In genomic region chr9:107551117-107551889, GRCm38 (mm10) we compare ENCODE assay signal across 8 mouse cellular contexts. TPM values are rescaled to one million over a fixed set of nuclear protein-coding genes. Genes with fewer than 3 reads are reported as not detected.
DNase-seq lines count a peak whose midpoint lies in the region; ATAC-seq and TF ChIP-seq lines count a peak whose summit lies in the region.

TSS of gene Rassf1 (plus strand) at chr9:107551555.

- peak within 1 kb of the TSS; percentile 49 for H3K4me3 ChIP-seq in embryonic facial prominence, embryonic 12.5 days
- peak within 1 kb of the TSS; percentile 70 for H3K4me3 ChIP-seq in heart, embryonic 10.5 days
- peak within 1 kb of the TSS; percentile 39 to 41 for H3K4me3 ChIP-seq in liver, embryonic 14.5 days (ENCODE audit: insufficient read depth in 1 of 2, low read depth in 2 of 2, low read length in 2 of 2)

- TF ChIP-seq EP300 in liver, embryonic 14.5 days (IDR thresholded peaks at IDR 0.05; ENCODE audit: low read depth), result no peak

- peak within 1 kb of the TSS; percentile 59 for H3K27ac ChIP-seq in embryonic facial prominence, embryonic 12.5 days
- H3K27ac ChIP-seq in heart, embryonic 10.5 days, result peak within 1 kb of the TSS; percentile 87
- no peak within 1 kb of the TSS for H3K27ac ChIP-seq in liver, embryonic 14.5 days

- peak; percentile 7; the same call in 1 of the 2 replicates for ATAC-seq in embryonic facial prominence, embryonic 12.5 days (ENCODE audit: insufficient number of reproducible peaks, insufficient read depth, low FRiP score, low TSS enrichment)
- peak; percentile 27 for ATAC-seq in liver, embryonic 14.5 days (ENCODE audit: insufficient read depth)

- TF ChIP-seq CTCF in liver, embryonic 14.5 days (IDR thresholded peaks at IDR 0.05; ENCODE audit: low read depth), result peak; percentile 5; the same call in 1 of the 2 replicates

- 0 out of 2 replicates have a peak, but pooled peaks cover under 1% of the 10 kb centered on the region for H3K36me3 ChIP-seq in embryonic facial prominence, embryonic 12.5 days
- peaks cover 2% of the 10 kb centered on the region for H3K36me3 ChIP-seq in heart, embryonic 10.5 days
- H3K36me3 ChIP-seq in liver, embryonic 14.5 days (replicated peaks; ENCODE audit: control insufficient read depth, insufficient read depth, low read depth), result no peaks in the 10 kb centered on the region

- WGBS in embryonic facial prominence, embryonic 12.5 days, result under 1% methylated on average over 63 of the region's 63 CpGs
- under 1% methylated on average over 63 of the region's 63 CpGs for WGBS in heart, embryonic 10.5 days
- WGBS in liver, embryonic 14.5 days (ENCODE audit: insufficient replicate concordance), result 1% methylated on average over 63 of the region's 63 CpGs

- H3K4me2 ChIP-seq in embryonic facial prominence, embryonic 12.5 days (replicated peaks), result peak within 1 kb of the TSS; percentile 83
- H3K4me2 ChIP-seq in liver, embryonic 14.5 days (ENCODE audit: low read depth), result peak within 1 kb of the TSS; percentile 67

- peak within 1 kb of the TSS; percentile 70 for H3K9ac ChIP-seq in embryonic facial prominence, embryonic 12.5 days
- peak within 1 kb of the TSS; percentile 58 for H3K9ac ChIP-seq in liver, embryonic 14.5 days (replicated peaks)

- H3K27me3 ChIP-seq in embryonic facial prominence, embryonic 12.5 days, result peaks cover 13% of the 10 kb centered on the region; the same call in 1 of the 2 replicates
- peaks cover 53% of the 10 kb centered on the region for H3K27me3 ChIP-seq in heart, embryonic 10.5 days (ENCODE audit: insufficient read depth, poor library complexity, severe bottlenecking)
- peaks cover 3% of the 10 kb centered on the region; the same call in 1 of the 2 replicates for H3K27me3 ChIP-seq in liver, embryonic 14.5 days (ENCODE audit: control insufficient read depth, insufficient read depth, low read length)

- H3K4me1 ChIP-seq in embryonic facial prominence, embryonic 12.5 days, result peaks cover 55% of the 10 kb centered on the region
- peaks cover 73% of the 10 kb centered on the region for H3K4me1 ChIP-seq in heart, embryonic 10.5 days
- H3K4me1 ChIP-seq in liver, embryonic 14.5 days (replicated peaks; ENCODE audit: control insufficient read depth in 2 of 2, insufficient read depth in 2 of 2, low read length in 1 of 2), result peaks cover 34 to 45% of the 10 kb centered on the region in 2 experiments

- no peaks in the 10 kb centered on the region for H3K9me3 ChIP-seq in embryonic facial prominence, embryonic 12.5 days
- no peaks in the 10 kb centered on the region for H3K9me3 ChIP-seq in heart, embryonic 10.5 days
- H3K9me3 ChIP-seq in liver, embryonic 14.5 days (ENCODE audit: control insufficient read depth, low read length), result no peaks in the 10 kb centered on the region

- peak; percentile 60 to 67 for DNase-seq in urinary bladder, adult 18-20 months (ENCODE audit: low spot score in 2 of 2)
- no peak for DNase-seq in urinary bladder, postnatal 10 days (ENCODE audit: low spot score)
- peak; percentile 88 for DNase-seq in heart, embryonic 10.5 days (ENCODE audit: low spot score)
- peak; percentile 85 for DNase-seq in kidney, adult 9 months
- DNase-seq in liver, embryonic 14.5 days (ENCODE audit: low read depth in 3 of 3, low spot score in 3 of 3), result no peak
- DNase-seq in natural killer cell, adult 2 months (ENCODE audit: low spot score in 2 of 2), result peak; percentile 88 to 92
- DNase-seq in thymus, postnatal 25 days, result peak; percentile 82

RNA-seq across cellular contexts. Expression of gene Rassf1, which starts in this region (rescaled TPM):
- 54.0 and 55.6 TPM in 2 replicates for polyA plus RNA-seq in embryonic facial prominence, embryonic 12.5 days (2016; fragmentation: Nextera tagmentation; extraction: Ambion mirVana)
- 50.5 and 51.7 TPM in 2 replicates for polyA plus RNA-seq in heart, embryonic 10.5 days (2016; fragmentation: Nextera tagmentation; extraction: Ambion mirVana)
- 9.8 and 13.6 TPM in 2 replicates for polyA plus RNA-seq in liver, embryonic 14.5 days (2012; rRNA removed)
- 11.2 and 12.0 TPM in 2 replicates for polyA plus RNA-seq in liver, embryonic 14.5 days (2014; fragmentation: Nextera tagmentation; extraction: Ambion mirVana)

Comparison
In these comparisons a context has a peak if more than half of its experiments do, and no peak if none do; other contexts are left out.
1. DNase-seq: peak in urinary bladder, adult 18-20 months (2 of 2), heart, embryonic 10.5 days (single experiment), kidney, adult 9 months (single experiment), natural killer cell, adult 2 months (2 of 2) and thymus, postnatal 25 days (single experiment); none in urinary bladder, postnatal 10 days (single experiment) and liver, embryonic 14.5 days (0 of 3).
2. Peak in every context shown above with its lines, with median percentiles within 50 percentile points of each other: H3K4me3 ChIP-seq.